Mouse (Mus musculus) heart, adult 9 months (tissue): ENCODE data around the gene Zbtb21.
"Not testable (repeated sequence)": the region's sequence is repeated elsewhere in the genome, so short reads cannot be mapped to it uniquely, and the experiment has no call there.

Experiments used
- DNase-seq, 2 experiments: peaks; one replicate each; pipeline ENCODE4 v3.0.0; 2022; ENCODE audit warnings: low spot score in 2 of 2

Zbtb21 gene

DNA sequence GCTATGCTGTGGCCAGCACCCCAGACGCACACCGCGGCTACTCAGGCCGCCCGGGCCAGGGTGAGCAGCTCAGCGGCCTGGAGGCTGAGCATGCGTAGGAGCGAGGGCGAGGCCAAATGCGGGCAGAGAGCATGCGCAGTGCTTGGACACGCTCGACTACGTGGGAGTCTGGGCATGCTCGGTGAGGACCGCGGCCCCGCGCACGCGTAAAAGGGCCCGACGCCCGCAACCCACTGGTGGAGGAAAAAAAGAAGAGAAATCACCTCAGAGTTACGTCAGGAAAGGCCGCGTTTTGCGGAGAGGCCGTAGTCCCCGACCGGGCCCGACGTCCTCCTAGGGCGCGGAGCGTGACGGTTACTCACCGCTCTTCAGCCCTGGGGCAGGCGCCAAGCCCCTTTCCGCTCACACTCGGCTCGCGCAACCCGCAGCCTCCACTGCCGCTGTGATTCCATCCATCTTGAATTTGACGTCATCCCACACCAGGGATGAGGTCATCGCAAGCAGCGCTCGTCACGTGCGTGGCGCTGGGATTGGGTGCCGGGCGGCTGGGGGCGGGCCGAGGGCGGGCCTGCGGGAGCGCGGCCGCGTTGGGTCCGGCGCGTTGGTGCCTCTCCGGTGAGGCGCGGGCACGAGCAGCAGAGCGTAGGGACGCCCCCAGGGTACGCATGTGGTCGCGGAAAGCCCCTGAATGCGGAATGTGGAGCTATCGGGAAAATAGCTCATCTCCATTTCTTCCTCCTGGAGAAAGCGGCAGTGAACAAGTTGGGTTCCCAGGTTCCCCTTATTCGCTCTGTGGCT, at the start of gene Zbtb21, which contains the start of gene C2cd2:
TSS of gene Zbtb21 (minus strand) at position 472 of the 798 bp plus-strand sequence.
TSS of gene C2cd2 (minus strand) at position 448 of the 798 bp plus-strand sequence.
- DNase-seq, result peak; percentile 96

DNA sequence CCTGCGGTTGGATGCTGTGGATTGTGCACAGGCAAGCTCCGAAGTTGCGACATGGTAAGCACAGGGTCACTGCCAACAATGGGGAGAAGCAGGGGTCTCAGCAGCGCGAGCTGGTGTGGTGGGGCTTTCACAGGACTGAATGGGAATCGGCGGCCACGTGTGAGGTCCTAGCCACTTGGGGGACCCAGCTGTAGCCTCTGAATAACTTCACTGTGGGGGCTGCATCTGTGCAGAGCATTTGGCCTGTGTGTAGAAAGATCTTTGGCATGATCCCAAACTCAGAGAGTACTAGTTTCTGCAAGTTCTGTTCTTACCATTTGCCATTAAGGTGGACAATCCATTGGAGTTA, 34.9 kb upstream of the Zbtb21 start:
- not testable (repeated sequence) for DNase-seq

DNA sequence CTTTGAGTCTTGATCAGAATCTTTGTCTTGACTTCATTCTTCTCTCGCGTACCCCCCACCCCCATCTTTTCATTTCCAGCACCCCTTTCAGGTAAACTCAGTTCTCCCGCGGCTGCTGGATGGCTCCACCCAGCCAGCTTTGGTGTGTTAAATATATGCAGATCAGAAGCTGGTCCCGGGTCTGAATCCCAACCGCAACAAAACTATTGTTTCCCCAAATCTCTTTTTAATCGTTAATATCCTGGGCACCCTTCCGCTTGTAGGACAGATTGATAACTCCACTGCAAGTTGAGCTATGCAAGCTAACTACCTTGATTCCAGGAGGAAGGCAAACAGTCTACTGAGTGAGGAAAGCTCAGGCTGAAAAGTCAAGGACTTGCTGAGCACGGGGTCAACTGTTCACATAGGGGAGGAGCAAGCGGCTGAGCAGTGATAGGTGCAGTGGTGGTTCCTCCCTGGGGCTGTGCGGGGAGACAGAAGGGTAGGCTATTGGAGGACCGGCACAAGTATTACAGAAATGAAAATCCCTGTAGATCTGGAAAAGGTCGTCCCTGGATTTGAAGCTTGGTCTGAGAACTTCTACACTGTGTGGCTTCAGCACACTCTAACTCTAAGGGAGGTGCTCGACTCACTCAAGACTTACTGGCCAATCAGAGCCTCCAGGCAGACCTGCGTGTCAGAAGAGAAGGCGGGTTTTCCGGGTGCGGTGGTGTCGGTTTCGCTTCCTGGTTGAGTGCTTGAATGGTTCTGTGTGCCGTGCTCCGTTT, 34.4 kb upstream of the Zbtb21 start, which contains the start of gene B230307C23Rik:
TSS of gene B230307C23Rik (plus strand) at position 700 of the 767 bp plus-strand sequence.
- peak; percentile 91 to 94 for DNase-seq

DNA sequence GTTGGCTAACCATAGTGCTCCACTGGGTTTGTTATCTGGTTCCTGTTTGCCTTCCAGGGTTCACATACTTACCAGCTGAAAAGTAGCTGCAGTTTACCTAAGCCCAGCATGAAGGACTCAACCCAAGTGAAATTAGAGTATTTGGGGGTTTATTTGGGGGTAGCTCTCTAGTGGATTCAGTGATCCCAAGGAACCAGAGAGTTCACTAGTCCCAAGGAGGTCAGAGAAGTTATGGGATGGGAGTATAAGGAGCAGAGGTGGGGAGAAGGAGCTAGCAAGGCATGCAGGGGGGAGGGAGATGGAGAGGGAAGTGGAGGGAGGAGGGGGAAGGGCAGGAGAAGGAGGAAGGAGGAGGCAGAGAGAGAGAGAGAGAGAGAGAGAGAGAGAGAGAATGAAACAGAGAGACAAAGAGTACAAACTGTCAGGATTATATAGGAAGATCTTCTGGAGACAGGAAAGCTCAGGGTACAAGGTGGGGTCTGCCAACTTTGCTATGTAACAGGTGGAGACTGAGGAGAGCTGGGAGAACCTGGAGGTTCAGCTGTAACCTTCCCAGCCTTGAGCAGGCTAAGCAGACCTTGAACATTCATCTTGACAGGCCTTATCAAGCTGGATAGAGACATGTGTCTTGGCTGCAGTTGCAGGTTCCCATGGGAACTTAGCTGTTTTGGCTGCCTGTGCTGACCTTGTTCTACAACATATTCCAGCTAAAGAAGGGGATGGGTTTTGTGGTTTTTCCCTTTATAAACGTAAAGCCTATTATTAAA, 33.6 kb upstream of the Zbtb21 start:
- DNase-seq, result peak; percentile 66 to 75

DNA sequence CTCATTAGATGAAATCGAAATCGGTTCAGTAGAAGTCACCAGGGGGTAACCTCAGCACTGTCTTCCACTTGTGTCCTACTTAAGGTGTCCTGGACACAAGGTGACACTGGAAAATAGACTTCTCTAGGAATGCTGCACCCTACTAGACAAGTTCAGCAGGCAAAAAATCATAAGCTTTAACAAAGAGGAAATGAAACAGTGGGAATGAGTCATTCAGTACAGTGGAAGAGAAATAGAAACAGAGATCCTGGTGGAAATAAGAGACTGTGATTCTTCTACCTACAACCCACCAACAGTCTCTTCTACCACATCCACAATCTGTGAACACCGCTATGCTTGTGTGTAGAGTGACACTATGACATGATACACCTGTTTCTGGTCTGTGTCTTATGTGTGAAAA, 30.1 kb upstream of the Zbtb21 start:
- DNase-seq, result not testable (repeated sequence)

DNA sequence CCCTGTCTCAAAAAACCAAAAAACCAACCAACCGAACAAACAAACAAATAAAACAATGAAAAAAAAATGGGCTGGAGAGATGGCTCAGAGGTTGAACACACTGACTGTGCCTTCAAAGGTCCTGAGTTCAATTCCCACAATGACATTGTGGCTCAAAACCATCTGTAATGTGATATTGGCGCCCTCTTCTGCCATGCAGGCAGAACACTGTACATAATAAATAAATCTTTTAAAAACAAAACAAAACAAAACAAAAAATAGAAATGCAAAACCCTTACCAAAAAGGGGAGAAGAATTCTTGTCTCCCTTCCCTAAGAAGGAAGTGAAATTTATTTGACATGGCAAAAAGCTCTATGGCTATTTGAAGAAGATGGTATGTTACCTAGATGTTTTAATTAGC, 29.1 kb upstream of the Zbtb21 start:
- DNase-seq, result no peak

DNA sequence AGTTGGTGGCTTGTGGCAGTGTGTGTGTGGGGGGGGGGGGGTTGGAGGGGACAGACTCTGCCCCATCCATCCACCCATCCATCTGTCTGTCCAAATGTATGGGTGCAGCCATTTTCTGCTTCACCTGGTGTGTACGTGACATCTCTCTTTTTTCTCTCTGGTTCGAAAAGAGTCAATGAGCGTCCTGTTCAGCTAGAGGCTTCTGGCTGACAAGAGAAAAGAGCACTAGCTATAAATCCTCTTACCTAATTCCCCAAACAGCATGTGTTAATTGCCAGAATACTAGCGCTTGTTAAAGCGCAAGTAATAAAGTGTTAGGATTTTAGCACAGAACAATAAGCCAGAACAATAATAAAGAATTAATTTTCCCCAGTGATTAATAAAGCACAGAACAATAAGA, 22.2 kb upstream of the Zbtb21 start:
- DNase-seq, result no peak

DNA sequence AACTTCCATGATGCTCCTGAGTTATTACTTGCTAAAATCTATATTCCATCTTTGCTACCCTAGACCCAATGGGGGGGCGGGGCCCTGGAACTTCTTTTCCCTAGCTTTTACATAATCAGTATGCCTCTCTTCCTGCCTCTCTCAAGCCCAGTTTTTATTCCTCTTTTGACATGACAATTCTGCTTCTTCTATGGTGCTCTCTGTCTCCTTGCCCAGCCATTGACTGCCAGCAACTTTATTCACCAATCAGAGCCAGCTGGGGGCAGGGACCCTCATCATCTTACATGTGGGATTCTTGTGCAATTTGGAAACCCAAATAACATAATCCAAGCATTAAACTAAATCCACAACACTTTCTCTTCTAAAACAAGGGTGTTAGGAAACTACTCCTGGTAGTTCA, 18.9 kb upstream of the Zbtb21 start:
- DNase-seq, result no peak

- no peak for DNase-seq
These were observed 15.3 kb upstream of the Zbtb21 start for GRCm38 (mm10) chr16:97977722-97978121.

- no peak for DNase-seq
These were observed 14.9 kb upstream of the Zbtb21 start for GRCm38 (mm10) chr16:97977277-97977676.

GRCm38 (mm10) chr16:97963956-97964540, 1.6 kb upstream of the Zbtb21 start:
- no peak for DNase-seq

DNA sequence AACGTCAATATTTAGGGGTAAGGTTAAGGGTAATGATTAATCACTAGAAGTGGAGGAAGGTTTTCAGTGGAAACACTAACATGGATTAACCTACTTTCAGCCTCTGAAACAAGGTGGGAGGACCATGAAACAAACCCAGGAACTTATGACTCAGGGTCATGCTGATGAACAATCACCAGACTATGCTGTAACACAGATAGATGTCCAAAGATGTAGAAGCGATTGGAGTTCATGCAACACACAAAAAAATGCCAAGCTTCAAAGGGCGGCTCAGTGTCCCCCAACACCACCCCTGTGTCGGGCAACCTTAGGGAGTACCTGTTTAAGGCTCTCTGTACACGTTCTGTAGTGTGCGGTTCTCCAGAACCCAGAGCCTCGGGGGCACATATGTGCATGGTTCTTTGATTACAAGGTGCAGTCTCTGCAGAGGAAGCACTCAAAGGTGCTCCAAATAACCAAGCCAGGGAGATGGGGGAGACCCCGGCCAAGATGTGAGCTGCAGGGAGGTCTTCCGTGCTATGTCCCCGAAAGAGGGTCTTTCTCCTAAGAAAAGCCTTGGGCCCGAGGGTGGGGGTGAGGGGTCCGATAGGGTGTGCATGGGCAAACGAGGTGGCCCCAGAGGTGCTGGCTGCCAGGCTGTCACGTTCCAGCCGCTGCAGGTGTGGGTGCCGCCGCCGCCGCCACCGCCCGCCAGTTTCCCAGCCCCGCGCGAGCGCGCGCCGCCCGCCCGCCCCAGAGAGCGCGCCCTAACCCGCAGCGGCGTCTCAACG, 856 bp downstream of the Zbtb21 start:
- peak in 1 of 2 experiments; percentile 16 for DNase-seq

- no peak for DNase-seq
These were observed 2.1 kb downstream of the Zbtb21 start for GRCm38 (mm10) chr16:97960348-97960747.

DNA sequence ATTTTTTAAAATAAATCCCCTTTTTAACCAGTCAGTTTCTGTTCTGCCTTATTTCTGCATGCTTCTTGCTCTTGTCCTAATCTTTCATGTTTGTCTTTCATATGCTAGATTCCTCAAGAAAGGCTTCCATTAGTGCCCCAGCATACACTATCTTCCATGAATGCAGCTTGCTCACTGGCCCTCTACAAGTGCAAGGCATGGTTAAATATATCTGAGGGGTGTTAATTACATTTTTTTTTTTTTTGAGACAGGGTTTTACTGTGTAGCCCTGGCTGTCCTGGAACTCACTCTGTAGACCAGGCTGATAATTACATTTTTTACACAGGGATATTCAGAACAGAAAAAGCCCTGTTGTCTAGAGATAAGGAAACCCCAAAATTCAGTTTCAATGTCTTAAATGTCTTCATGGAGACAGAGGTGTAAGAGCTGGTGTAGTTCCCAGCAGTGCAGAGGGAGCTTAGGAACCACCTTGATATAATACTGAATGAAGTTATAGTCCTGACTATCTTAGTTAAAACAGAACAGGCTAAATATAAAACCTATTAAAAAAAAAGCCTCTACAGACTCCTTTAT, 3.9 kb downstream of the Zbtb21 start:
- no peak for DNase-seq

DNA sequence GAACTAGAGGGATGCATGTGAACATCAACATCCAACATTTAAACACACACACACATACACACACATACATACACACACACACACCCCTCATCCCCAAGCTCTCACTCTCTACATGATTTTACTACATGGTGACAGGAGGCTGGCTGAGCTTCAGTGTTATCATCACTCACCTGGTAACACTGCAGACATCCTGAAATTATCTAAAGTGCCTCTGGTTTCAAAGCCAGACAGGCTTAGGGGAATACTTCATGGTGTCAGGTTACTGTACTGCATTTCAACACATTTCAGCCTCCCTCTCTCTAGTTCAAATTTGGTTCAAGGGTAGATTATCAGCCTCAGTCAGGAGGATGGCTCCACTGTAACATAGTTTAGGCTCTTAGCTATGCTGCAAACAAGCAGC, 4.8 kb downstream of the Zbtb21 start:
- peak; percentile 48 to 54 for DNase-seq

DNA sequence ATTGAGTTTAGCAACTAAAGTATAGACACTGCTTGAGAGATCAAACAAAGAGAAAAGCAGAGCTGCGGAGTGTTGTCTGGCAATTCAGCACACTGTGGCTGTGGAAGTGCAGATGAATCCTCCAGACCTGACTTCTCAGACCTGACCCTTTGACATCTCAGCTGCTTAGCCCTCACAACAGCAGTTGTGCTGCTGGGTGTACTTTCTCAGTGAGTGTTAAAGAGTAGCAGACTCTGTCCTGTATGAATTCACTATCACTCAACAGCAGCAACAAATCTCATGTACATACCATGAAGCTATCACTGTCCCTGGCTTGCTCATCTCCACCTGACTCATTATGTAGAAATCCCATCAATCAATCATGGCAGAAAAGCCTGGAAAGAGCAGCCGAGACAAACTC, 6.4 kb downstream of the Zbtb21 start:
- DNase-seq, result no peak

- DNase-seq, result no peak
These were observed 9.1 kb downstream of the Zbtb21 start for GRCm38 (mm10) chr16:97953300-97953699.

- no peak for DNase-seq
These were observed 9.6 kb downstream of the Zbtb21 start for GRCm38 (mm10) chr16:97952801-97953200.

DNA sequence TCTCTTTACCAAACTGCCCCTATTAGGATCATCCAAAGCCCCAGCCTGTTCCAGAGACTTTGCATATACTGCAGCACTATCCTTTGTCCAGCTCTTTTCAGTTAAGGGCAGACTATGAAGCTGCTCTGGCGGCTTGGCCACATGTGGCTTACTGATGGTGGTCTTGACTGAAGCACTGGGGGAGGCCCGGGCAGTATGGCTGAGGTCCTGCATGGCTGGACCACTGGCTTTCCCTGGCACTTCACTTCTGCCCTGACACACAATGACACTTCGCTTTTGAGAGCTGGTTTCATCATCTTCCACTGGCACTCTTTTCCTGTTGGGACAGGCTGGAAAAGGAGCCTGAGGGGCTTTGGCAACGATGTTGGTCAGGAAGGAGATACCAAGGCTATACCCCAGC, 10.1 kb downstream of the Zbtb21 start:
- no peak for DNase-seq

DNA sequence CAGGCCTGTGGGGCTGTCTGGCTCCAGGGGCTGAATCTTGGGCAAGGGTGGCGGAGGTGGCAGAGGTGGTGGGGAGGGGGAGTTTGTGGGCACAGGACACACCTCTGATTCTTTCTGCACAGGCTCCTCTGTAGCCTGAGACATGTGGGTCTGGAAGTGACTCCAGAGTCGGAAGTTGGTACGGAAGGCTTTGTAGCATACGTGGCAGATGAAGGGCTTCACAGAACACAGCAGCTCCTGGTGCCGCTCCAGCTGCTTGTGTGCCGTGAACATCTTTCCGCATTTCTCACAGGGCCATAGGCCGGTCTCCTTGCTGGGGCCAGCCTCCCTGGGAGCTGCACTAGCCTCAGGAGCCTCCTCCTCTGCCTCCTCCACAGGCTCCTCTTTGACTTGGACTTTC, 12.4 kb downstream of the Zbtb21 start:
- DNase-seq, result no peak

GRCm38 (mm10) chr16:97948836-97949235, 13.6 kb downstream of the Zbtb21 start:
- DNase-seq, result no peak
